Mouse (Mus musculus) liver, embryonic 12.5 days (tissue): ENCODE results near the gene Lman2l. TPM values are rescaled to one million over a fixed set of nuclear protein-coding genes. Genes with fewer than 3 reads are reported as not detected.
A peak's percentile ranks its signal among the peaks of the same experiment; 100 is the strongest.

Experiments
- ATAC-seq: fragments of 200-750 bp; cut with Nextera tagmentation; 2 replicates; pipeline ENCODE4 v1.8.0; 2017; ENCODE audit warnings: moderate number of reproducible peaks, mild to moderate bottlenecking, moderate library complexity
- H3K27ac ChIP-seq: fragments of 300-500 bp; sonication (generic); 2 replicates; pipeline ENCODE4 v1.5.1; 2016; ENCODE audit warnings: mild to moderate bottlenecking
- H3K27me3 ChIP-seq: fragments of 300-500 bp; sonication (generic); replicated peaks from 2 replicates; pipeline ENCODE4 v1.6.1; 2016; ENCODE audit warnings: mild to moderate bottlenecking, moderate library complexity
- H3K36me3 ChIP-seq: fragments of 300-500 bp; sonication (generic); 2 replicates; pipeline ENCODE4 v1.6.1; 2016; ENCODE audit warnings: mild to moderate bottlenecking, moderate library complexity
- H3K4me1 ChIP-seq: fragments of 300-500 bp; sonication (generic); 2 replicates; pipeline ENCODE4 v1.6.1; 2016
- H3K4me2 ChIP-seq: fragments of 300-500 bp; sonication (generic); 2 replicates; pipeline ENCODE4 v1.6.1; 2016; ENCODE audit warnings: mild to moderate bottlenecking, moderate library complexity
- H3K4me3 ChIP-seq: fragments of 300-500 bp; sonication (generic); 2 replicates; pipeline ENCODE4 v1.5.1; 2016; ENCODE audit warnings: mild to moderate bottlenecking, moderate library complexity
- H3K9ac ChIP-seq: fragments of 300-500 bp; sonication (generic); 2 replicates; pipeline ENCODE4 v1.6.1; 2016; ENCODE audit warnings: mild to moderate bottlenecking, moderate library complexity
- H3K9me3 ChIP-seq: fragments of 300-500 bp; sonication (generic); replicated peaks from 2 replicates; pipeline ENCODE4 v1.6.1; 2016; ENCODE audit warnings: mild to moderate bottlenecking, moderate library complexity
- WGBS: fragments of 180-500 bp; shearing (Covaris S2); methylation state at CpG from one replicate; pipeline ENCODE4 v1.1.7; 2016; ENCODE audit not compliant: insufficient replicate concordance; 5-methylcytosine and 5-hydroxymethylcytosine counted together
- polyA plus RNA-seq: library from polyadenylated mRNA; unstranded; fragments of >200 nt; fragmentation: Nextera tagmentation; extraction: Ambion mirVana; gene quantifications from 2 replicates; pipeline ENCODE4 v1.2.1, GENCODE M21; 2016

The Lman2l gene
- polyA plus RNA-seq, 1 experiment from 2014 or later: 22.8 TPM

- H3K9me3 ChIP-seq: no peaks in the 10 kb centered on the region
- peaks cover 28% of the 10 kb centered on the region for H3K27me3 ChIP-seq
- no peaks in the 10 kb centered on the region for H3K36me3 ChIP-seq
- 58% methylated on average over 4 of the region's 4 CpGs for WGBS
- no peak overlapping the region for H3K4me2 ChIP-seq
- peaks cover 13% of the 10 kb centered on the region for H3K4me1 ChIP-seq
- no peak overlapping the region for H3K9ac ChIP-seq
- no peak overlapping the region for H3K4me3 ChIP-seq
- no peak overlapping the region for H3K27ac ChIP-seq
- no peak for ATAC-seq
Measured at GRCm38 (mm10) chr1:36379582-36379981, 65.5 kb downstream of the Lman2l start.

- H3K9me3 ChIP-seq: no peaks in the 10 kb centered on the region
- no peaks in the 10 kb centered on the region for H3K36me3 ChIP-seq
- no peak overlapping the region for H3K4me2 ChIP-seq
- H3K9ac ChIP-seq: no peak overlapping the region
- peaks cover 13% of the 10 kb centered on the region for H3K4me1 ChIP-seq
- peaks cover 35% of the 10 kb centered on the region for H3K27me3 ChIP-seq
- H3K4me3 ChIP-seq: no peak overlapping the region
- no peak overlapping the region for H3K27ac ChIP-seq
- ATAC-seq: peak; percentile 52; the same call in 1 of the 2 replicates
- 38% methylated on average over 6 of the region's 6 CpGs for WGBS
Measured at GRCm38 (mm10) chr1:36378880-36379279, 66.2 kb downstream of the Lman2l start.

DNA sequence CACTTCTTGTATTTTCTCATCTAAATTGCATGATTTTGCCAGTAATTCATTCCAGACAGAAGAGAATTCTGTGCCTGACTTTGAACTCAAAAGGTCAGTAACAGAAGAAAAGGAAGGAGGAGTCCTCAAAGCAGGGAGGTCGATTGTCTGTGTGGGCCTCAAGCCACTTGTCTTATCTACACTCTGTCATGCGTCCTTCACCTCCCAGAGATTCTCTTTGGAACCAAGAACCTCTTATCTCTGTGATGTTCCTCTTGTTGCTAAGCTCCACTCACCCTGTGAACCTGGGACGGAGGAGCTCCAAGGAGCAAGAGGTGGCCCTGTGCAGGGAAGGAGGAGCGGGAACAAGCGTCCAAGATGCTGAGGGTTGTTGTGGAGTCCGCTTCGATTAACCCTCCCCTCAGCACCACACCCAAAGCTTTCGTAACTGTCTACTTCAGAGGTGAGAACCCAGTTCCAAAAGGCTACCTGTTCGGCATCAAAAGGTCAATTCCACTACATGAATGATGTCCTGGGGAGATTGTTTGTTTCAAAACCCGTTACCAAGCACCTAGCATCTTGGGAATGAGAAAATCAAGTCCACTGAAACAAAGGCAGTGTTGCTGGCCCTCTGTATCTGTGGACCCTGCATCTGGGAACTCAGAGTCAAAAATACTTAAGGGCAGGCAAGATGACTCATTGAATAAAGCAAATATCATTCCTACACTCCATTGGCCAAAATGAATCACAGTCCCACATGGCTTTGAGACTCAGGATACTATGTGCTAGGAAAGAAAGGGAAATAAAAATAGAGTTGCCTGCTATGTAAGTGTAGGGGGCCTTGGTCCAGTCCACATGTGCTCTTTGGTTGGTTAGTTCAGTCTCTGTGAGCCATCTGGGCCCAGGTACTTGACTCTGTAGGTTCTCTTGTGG, 72.9 kb downstream of the Lman2l start, which contains the start of gene Fer1l5:
Gene Fer1l5 (plus strand): TSS at position 358 of the 912 bp plus-strand sequence.
- H3K27ac ChIP-seq: no peak within 1 kb of the TSS
- no peak within 1 kb of the TSS for H3K4me2 ChIP-seq
- no peaks in the 10 kb centered on the region for H3K9me3 ChIP-seq
- H3K4me1 ChIP-seq: peaks cover 27% of the 10 kb centered on the region
- 45% methylated on average over 10 of the region's 10 CpGs for WGBS
- ATAC-seq: peak; percentile 44; the same call in 1 of the 2 replicates
- no peak within 1 kb of the TSS for H3K9ac ChIP-seq
- 0 out of 2 replicates have a peak, but pooled peaks cover 5% of the 10 kb centered on the region for H3K36me3 ChIP-seq
- no peak within 1 kb of the TSS for H3K4me3 ChIP-seq
- peaks cover 44% of the 10 kb centered on the region for H3K27me3 ChIP-seq

DNA sequence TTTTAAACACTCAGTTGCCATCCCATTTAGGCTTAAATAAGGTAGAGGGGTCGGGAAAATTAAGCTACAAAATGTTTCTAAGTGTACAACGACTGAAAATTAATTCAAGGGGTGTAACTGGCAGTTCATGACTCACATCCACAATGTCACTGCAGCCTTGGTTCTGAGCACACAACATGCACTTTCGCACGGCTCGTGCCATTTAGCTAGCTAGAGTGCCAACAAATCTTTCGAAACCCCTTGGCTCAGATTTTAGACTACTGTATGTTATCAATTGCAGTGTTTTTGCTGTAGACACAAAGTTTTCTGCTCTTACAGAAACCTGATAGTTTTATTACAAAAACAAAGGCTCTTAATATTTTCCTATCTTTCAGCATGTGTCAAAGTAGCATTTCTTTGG, 74.2 kb downstream of the Lman2l start:
- no peak overlapping the region for H3K9ac ChIP-seq
- no peak overlapping the region for H3K4me2 ChIP-seq
- H3K9me3 ChIP-seq: no peaks in the 10 kb centered on the region
- no peak overlapping the region for H3K27ac ChIP-seq
- no peak overlapping the region for H3K4me3 ChIP-seq
- ATAC-seq: no peak
- H3K27me3 ChIP-seq: peaks cover 43% of the 10 kb centered on the region
- WGBS: 69% methylated on average over 6 of the region's 6 CpGs
- peaks cover 13% of the 10 kb centered on the region for H3K36me3 ChIP-seq
- H3K4me1 ChIP-seq: peaks cover 33% of the 10 kb centered on the region

Other genes starting within 250 kb of the Lman2l start
- gene Uggt1, start 200.6 kb downstream of the Lman2l start, polyA plus RNA-seq: 28.5 and 29.0 TPM in 2 replicates
- gene Neurl3, start 170.6 kb downstream of the Lman2l start, polyA plus RNA-seq: 3.4 and 3.7 TPM in 2 replicates
- 2.3 and 3.4 TPM in 2 replicates for gene Arid5a, start 137.5 kb downstream of the Lman2l start, polyA plus RNA-seq
- 20.3 and 20.7 TPM in 2 replicates for gene Kansl3, start 76.1 kb downstream of the Lman2l start, polyA plus RNA-seq
- gene Fer1l5, start 73.0 kb downstream of the Lman2l start, polyA plus RNA-seq: 0.35 and 0.37 TPM in 2 replicates
- gene Cnnm4, start 26.3 kb upstream of the Lman2l start, polyA plus RNA-seq: 3.8 and 4.0 TPM in 2 replicates
- 1.3 and 1.5 TPM in 2 replicates for gene Cnnm3, start 66.6 kb upstream of the Lman2l start, polyA plus RNA-seq
- gene Ankrd23, start 91.6 kb upstream of the Lman2l start, polyA plus RNA-seq: 4.0 and 6.9 TPM in 2 replicates
- 0.15 and 0.29 TPM in 2 replicates for gene Gm42417, start 94.2 kb upstream of the Lman2l start, polyA plus RNA-seq
- gene Ankrd39, start 102.2 kb upstream of the Lman2l start, polyA plus RNA-seq: 9.0 and 10.5 TPM in 2 replicates
- gene Sema4c, start 113.1 kb upstream of the Lman2l start, polyA plus RNA-seq: 3.9 TPM in 2 replicates
- gene Fam178b, start 237.9 kb upstream of the Lman2l start, polyA plus RNA-seq: 0.20 TPM in 1 of 2 replicates, not detected in the other
- gene Cox5b, start 246.2 kb upstream of the Lman2l start, polyA plus RNA-seq: 527 and 538 TPM in 2 replicates